Mouse (Mus musculus): ENCODE data around the gene Guca1b. TPM values are rescaled to one million over a fixed set of nuclear protein-coding genes. Genes with fewer than 3 reads are reported as not detected.
A peak's percentile ranks its signal among the peaks of the same experiment; 100 is the strongest.

Gene Guca1b
- under 1 TPM; 0.26 to 0.46 TPM for total RNA-seq (2021)
- long read RNA-seq, experiment 1, result 0 reads
- long read RNA-seq, experiment 2, partial matches to known transcripts, result 1 of 1 reads
- long read RNA-seq, experiment 2, other reads (novel, unspliced or antisense), result 0 of 1 reads

DNA sequence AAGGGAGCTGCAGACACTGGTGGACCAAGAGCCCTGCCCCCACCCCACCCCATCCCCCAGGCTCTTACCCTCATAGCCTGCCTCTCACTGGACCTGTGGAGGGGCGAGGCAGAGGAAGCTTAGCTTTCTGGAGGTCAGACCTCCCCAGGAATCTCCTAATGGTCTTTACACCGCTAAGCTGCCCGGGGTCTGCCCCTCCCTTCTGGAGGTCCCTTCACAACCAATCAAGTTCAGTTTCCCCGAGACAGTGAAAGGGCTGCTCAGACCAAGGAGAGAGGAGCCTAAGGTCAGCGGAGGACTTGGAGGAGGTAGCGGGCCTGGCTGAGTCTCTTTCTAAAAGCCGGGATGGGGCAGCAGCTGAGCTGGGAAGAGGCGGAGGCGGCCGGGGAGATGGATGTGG, at the start of gene Guca1b:
TSS of gene Guca1b (plus strand) at position 249 of the 400 bp plus-strand sequence.
- DNase-seq, result no peak
- intact Hi-C loops (cut with DNase I), result loop anchor here (5.0 kb wide), 1 partner anchor 97 kb away; no protein-coding TSS in a partner anchor

DNA sequence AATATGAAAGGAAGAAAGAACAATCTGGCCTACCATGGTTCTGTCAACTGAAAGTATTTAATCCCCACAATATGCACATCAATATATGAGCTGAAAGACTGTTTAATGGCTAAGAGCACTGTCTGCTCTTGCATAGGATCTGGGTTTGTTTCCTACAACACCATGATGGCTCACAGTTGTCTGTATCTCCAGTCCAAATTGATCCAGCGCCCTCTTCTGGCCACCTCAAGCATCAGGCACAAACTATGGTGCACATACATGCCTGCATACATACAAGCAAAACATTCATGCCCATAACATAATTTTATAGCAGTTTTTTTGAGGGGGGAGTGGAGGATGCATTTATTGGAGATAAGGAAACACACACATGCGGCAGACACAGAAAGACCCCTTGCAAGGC, 42.1 kb upstream of the Guca1b start:
- intact Hi-C loops (cut with DNase I), result no loop called here
- no peak for DNase-seq

DNA sequence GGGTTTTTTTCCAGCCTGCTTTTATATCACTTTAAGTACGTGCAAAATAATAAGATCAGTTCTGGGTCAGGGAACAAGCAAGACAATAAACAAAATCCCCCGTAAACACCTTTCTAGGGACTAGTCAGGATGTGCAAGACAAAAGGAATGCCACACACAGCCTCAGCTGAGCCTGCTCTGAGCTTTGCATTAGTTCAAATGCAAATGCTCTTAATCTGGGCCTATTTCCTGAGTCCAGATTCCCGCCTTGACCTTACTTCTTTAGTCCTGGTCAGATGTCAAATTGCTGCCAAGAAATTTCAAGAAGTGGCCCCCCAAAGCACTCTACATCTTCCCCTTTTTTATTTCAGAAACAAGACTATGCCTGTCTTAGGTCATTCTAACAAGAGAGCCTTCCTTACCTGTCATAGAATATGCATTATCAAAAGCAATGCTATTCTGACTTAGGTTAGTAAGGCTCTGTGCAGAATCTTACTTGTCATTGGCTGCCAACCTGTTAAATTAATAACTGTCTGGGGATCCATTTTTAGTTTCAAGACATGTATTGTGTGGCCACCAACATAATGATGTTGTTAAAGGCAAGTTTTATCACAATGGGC, 35.4 kb upstream of the Guca1b start:
- intact Hi-C loops (cut with DNase I), result no loop called here
- no peak for DNase-seq

DNA sequence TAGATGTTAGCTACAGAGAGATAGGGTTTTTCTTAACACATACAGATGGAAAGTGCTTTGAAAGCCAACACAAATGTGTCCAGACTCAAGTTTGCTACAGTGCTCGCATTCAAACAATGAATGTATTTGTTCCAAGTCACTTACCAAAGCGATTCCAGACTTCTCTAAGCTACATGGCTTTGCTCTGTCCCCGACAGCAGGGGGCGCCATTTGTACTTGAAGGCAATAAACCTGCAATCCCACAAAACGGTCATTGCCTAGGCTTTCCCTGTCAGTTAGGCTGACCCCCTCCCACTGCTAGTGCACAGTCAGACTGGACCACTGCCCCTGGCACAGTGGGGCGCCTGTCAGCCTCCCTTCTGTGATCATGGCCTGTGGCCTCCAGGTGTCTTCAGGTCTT, 25.2 kb upstream of the Guca1b start:
- DNase-seq, result peak; percentile 48 to 56
- intact Hi-C loops (cut with DNase I), result no loop called here

DNA sequence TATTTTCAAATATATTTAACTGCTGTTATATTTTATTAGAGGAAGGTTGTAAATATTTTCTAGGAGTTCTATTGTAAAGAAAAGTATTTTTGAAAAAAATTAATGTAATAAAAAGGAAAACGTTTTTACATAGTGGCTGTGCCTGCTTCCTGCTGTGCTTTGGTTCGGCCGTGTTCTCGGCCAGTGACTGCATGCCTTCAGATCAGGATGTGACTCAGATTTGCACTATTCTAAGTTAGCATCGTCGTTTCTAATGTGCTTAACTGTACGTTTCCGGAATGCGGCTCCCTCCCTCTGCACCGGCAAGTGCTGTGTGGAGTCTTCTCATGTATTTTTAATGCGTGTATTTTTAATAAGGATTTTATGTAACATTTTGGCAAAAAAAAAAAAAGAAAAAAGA, 23.9 kb upstream of the Guca1b start:
- intact Hi-C loops (cut with DNase I), result no loop called here

DNA sequence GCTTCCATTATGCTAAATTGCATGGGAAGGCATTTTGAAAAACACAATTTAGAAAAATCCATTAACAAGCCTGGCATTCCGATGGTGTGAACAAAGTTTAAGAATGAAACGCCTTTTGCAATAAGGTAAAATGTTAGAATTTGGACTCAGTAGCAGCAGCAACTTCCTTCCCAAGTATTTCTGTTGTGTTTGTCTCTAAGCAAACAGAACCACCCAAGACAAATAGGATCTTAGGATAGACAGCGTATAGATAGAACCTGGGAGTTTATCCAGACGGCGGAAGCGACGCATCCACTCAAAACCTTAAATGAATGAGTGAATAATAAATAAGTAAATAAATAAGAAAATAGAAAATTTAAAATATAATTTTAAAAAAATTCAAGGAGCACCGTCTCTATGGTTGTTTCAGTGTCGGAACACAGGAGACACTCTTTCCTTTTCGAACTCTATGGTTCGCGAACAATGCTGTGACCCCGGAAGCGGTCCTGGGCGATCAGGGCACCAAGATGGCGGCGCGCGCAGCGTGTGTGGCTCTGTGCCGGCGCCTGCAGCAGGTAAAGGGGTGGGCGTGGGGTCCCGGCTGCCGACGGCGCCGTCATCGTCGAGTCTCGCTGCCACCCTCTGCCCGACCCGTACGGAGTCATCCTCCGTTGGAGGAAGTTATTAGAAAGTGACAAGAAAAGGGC, 16.6 kb upstream of the Guca1b start, which contains the start of gene Mrps10:
TSS of gene Mrps10 (plus strand) at position 487 of the 686 bp plus-strand sequence.
- DNase-seq, result peak; percentile 79 to 88
- intact Hi-C loops (cut with DNase I), result no loop called here

More for the DNA sequence above, 23.9 kb upstream of the Guca1b start:
- DNase-seq, result no peak

DNA sequence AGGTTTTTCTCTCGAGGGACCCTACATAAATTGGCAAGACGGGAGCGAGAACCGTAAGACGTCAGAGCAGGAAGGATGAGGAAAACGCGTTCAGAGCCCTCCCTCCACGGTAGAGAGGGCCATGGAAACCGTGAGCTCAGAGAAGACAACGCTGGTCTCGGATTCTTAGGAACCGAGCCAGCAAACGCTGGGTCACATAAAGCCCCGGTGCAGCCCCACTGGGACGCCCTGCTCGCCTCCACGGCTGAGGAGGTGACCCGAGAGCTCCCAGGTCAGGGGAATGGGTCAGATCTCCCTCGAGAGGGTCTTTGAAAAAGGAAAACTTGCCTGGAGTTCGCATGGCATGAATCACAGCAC, 16.1 kb upstream of the Guca1b start:
- intact Hi-C loops (cut with DNase I), result no loop called here
- peak in 1 of 2 experiments; percentile 11 for DNase-seq

DNA sequence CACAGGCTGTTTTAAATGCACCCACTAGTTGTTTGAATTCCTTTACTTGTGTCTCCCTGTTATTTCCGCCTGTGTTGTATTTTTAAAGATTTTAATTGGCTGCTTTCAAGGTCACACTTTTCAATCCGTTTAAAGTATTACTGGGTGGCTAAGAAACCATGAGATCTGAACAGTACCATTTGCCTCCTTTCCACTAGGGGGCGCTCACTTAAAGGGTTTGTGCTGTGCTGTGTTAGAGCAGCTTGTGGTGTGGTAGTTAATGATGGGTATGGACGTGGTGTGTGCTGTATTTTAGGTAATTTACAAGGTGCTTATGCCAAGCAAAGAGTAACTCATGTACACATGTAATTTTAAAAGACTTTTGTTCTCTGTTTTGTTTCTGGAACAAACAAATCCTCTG, 13.7 kb upstream of the Guca1b start:
- intact Hi-C loops (cut with DNase I), result loop anchor here (5.0 kb wide), 1 partner anchor 111 kb away; no protein-coding TSS in a partner anchor
- DNase-seq, result peak; percentile 48 to 75

DNA sequence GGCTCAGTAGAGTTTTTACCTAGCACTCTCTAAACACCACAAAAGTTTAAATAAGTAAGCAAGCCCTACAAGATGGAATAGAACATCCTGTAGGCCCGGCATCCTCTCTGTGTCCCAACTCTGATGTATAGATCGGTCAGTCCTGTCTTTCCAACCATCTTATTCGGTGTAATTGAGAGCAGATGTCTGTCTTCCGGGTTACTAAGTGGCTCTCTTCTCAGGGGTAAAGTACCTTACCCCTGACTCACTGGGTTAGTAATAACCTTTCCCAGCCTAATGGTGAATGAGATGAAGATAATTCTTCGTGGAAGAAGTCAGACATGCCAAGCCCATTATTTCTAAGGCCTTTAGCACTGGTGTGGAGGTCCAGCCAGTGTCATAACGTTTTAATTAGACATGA, 11.2 kb upstream of the Guca1b start:
- intact Hi-C loops (cut with DNase I), result loop anchor here (5.0 kb wide), 1 partner anchor 108 kb away; no protein-coding TSS in a partner anchor
- DNase-seq, result no peak

DNA sequence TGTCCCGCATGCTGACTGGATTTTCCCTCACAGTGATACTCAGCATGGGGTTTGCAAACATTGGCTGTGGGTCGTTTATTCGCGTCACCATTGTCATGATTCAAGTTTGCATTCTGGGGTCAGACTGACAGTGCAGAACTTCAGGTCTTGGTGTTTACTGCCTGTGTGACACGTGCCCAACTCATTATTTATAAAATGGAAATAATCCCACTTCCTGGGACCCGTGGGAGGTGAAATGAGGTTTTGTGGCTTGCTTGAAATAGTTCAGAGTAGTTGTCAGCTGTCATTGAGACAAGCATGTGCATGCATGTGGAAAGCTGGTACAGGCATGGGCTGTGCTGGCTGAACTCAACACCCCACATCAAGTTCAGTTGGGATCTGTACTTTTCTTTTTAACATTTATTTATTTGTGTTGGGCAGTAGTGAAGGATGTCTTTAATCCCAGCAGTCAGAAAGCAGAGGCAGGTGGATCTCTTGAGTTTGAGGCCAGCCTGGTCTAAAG, 8.4 kb upstream of the Guca1b start:
- DNase-seq, result no peak
- intact Hi-C loops (cut with DNase I), result no loop called here

DNA sequence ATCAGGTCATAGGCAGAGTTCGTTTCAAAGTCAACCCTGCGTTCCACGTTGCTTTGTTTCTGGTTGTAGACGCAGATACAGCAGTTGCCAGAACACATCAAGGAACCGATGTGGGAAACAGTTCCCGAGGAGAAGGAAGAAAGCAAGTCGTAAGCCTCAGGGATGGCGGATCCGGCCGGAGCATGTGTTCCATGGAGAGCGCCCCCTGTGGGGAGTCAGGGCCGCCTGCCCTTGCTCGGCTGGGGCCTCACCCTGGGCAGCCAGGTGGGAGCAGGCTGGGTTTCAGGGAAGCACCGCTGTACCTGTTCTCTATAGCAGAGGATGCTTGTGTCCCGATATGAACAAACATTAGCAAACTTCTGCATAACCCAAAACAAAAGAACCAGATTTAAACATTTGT, 7.1 kb upstream of the Guca1b start:
- no peak for DNase-seq
- intact Hi-C loops (cut with DNase I), result no loop called here

DNA sequence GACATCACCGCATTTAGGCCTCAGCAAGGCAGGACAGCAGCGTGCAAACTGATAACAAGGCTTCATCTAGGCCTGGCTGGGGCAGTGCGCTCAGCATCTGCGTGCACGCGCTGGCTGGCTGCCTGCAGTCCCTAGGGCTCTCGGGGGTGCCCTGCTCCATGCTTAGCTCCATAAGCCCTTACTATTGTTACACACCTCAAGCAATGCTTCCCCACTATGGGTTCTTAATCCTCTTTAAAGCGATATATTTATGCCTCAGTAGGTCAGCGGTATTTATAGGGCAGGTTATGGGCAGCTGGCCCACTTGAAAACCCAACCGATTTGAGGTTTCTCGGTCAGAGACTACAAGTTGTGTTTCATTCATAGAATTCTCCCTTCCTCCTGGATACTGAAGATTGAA, 3.3 kb upstream of the Guca1b start:
- intact Hi-C loops (cut with DNase I), result no loop called here
- DNase-seq, result no peak

DNA sequence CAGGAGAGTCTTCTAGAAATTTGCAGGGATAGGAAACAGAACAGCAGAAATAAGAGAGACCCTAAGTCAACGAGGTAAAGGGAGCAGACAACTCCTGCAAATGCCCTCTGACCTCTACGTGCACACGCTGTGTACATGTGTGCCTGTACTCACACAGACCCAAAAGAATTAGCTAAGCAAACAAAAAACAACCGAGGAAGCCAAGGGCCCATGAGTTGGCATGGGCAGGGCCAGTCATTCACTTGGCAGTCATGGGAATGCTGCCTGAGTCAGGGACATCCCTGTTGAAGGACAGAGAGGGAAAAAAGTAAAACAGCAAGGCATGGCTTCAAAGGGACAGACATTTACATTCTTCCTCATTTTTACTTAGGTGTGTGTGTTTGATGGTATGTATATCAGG, 1.9 kb upstream of the Guca1b start:
- intact Hi-C loops (cut with DNase I), result no loop called here
- DNase-seq, result no peak

DNA sequence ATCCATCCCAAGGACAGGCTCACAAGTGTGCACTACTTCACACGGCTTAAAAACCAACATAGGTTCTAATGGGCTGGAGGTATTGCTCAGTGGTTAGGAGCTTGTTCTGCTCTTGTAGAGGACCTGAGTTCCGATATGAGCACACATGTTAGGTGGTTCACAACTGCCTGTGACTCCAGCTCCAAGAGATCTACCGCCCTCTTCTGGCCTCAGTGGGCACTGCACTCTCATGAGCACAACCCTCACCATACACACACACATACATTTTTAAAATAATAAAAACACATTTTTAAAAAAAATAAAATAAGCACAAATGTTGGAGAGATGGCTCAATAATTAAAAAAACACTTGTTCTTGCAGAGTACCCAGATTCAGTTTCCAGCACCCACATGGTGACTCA, 1.1 kb upstream of the Guca1b start:
- no peak for DNase-seq
- intact Hi-C loops (cut with DNase I), result no loop called here

DNA sequence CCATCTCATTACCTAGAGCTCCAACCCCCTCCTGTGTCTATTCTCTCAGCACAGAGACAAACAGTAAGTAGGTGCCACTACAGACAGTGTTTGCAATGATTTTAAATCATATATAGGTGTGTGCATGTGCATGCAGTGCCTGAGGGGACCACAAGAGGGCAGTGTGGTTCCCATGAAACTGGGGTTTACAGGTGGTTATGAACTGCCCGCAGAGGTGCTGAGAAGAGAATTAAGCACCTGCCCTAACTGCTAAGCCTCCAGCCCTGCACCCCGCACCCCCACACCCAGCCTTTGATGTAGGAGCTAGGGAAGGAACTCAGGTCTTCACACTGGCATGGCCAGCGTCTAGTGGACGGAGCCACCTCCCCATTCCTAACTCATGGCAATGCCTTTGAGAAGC, 1.5 kb downstream of the Guca1b start:
- intact Hi-C loops (cut with DNase I), result loop anchor here (5.0 kb wide), 1 partner anchor 96 kb away; no protein-coding TSS in a partner anchor
- DNase-seq, result peak; percentile 30 to 56

DNA sequence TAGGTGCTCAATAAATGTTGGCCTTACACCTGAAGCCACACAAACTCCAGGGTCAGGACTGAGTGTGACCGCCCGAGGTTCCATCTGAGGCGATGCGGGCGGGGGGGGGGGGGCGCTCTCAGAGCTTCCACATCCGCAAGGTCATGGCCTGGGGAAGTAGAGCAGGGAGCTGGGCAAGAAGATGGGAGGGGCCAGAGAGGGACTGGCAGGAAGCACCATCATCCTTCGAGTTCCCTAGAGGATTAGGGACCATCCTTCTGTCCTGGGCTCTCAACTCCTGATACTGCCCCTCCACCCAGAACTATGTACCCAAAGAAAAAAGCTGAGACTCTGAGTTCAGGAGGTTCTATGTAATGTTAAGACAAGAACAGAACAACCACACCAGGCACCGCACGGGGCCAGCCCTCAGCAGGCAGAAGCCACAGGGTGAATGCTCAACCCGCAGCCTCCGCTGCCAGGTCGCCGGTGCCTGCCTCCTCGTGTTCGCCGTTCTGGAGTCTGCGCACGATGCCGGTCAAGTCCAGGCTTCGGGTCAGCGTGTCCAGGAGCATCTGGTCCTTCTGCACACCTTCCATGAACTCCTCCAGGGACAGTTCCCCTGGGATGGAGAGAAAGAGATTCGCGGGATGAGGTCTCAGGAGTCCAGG, 9.2 kb downstream of the Guca1b start:
- peak; percentile 7 to 10 for DNase-seq
- intact Hi-C loops (cut with DNase I), result no loop called here

DNA sequence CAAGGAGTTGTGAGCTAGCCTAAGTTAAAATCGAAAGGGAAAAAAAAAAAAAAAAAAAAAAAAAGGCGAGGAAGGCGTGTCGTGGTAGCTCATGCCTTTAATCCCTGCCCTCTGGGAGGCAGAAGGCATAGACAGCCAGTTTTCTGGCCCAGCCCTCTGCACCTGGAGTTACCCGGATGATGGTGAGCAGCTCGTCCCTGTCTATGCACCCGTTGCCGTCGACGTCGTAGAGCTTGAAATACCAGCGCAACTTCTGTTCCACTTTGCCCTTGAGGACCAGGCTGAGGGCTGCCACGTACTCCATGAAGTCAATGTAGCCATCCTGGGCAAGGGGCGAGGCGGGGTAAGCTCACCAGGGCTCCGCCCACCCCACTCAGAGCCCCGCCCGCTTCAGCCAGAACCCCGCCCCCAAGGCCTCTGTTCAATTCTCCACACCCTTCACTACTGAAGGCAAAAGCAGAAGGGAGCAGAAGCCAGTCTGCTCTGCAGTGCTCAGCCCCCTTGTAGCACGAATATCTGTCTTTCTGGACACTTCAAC, 10.3 kb downstream of the Guca1b start:
- intact Hi-C loops (cut with DNase I), result no loop called here
- peak; percentile 39 to 54 for DNase-seq

DNA sequence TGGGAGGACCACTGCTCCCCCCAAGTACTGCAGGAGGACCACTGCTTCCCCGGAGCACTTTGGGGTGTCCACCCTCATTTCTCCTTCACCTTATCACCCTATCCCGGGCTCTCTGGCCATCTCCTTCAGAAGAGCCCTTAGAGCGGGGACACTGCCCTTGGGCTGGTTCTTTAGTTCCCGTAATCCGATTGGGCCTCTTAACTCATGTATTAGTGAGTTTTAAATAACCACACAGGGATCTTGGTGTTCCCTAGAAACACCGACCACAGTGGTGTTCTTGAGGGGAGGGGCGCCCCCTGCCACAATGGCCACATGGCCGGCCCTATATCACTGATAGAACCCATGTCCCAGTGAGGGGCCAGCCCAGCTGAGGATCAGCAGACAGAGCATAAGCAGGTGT, 13.9 kb downstream of the Guca1b start:
- DNase-seq, result no peak
- intact Hi-C loops (cut with DNase I), result no loop called here

DNA sequence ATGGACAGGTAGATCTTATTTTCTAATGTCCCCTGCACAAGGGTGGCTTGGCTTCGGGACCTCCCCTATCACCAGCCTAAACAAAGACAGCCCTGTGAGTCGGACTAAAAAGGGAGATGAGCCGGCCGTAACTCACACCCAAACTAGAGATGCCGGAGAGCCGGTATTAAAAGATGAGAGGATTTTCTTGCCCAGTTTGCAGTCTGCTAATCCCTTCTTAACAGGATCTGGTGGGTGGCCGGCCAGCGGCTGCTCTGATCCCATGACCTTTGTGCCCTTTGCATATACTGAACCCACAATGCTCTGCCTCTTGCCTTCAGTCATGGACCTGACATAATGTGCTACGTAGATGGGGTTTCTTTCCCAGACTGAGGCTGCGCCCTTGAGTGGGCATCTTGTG, 15.3 kb downstream of the Guca1b start, which contains the start of gene Guca1a:
TSS of gene Guca1a (minus strand) at position 134 of the 400 bp plus-strand sequence.
- intact Hi-C loops (cut with DNase I), result loop anchor here (10.0 kb wide), 1 partner anchor 204 kb away; no protein-coding TSS in a partner anchor
- no peak for DNase-seq

DNA sequence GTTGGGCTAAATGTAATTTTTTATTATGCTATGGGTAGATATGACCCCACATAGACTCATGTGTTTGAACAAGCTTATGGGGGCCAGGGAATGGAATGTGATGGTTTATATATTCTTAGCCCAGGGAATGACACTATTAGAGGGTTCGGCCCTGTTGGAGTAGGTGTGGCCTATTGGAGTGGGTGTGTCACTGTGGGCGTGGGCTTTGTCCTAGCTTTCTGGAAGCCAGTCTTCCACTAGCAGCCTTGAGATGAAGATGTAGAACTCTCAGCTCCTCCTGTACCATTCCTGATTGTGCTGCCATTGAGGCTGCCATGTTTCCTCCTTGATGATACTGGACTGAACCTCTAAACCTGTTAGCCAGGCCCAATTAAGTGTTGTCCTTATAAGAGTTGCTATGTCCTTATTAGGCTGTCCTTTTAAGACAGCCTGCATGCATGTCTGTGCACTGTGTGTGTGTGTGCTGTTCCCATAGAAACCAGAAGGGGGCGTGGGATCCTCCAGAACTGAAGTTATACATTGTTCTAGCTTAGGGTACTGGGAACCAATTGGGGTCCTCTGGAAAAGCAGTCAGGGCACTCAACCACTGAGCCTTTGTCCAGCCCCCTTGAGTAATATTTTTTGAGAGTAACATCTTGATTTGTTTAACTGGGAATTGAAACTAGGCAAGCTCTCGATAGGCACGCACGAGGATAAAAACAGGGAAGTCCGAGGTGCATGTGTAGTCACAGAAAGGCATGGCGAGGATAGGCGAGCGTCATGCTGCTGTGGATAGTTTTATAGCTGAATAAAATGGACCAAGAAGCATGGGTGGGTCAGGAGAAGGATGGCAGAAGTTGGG, 22.7 kb downstream of the Guca1b start:
- no peak for DNase-seq
- intact Hi-C loops (cut with DNase I), result loop anchor here (2.0 to 10.0 kb wide), 2 partner anchors 75 to 197 kb away; no protein-coding TSS in a partner anchor
